ENCODE assay signal across 23 mouse cellular contexts in genomic region chr11:107465969-107466368, GRCm38 (mm10). TPM values are rescaled to one million over a fixed set of nuclear protein-coding genes. Genes with fewer than 3 reads are reported as not detected.
DNase-seq lines count a peak whose midpoint lies in the region; ATAC-seq and TF ChIP-seq lines count a peak whose summit lies in the region.
"Had no signal": no experiment of that assay in that cellular context is flagged by ENCODE, and none has a peak within 500 bp of the region (broad histone marks: within the 10 kb centered on the region; RNA-seq: fewer than 3 reads in every experiment).

No protein-coding gene starts in this region.

- no peaks in the 10 kb centered on the region for H3K27me3 ChIP-seq in heart, adult 2 months (ENCODE audit: control insufficient read depth, insufficient read depth, low read length)
- no peaks in the 10 kb centered on the region for H3K27me3 ChIP-seq in kidney, embryonic 14.5 days (ENCODE audit: control insufficient read depth, insufficient read depth, low read length)
- H3K27me3 ChIP-seq in liver, postnatal 0 days (ENCODE audit: insufficient read depth, low read length): no peaks in the 10 kb centered on the region
- H3K27me3 ChIP-seq: embryonic facial prominence, embryonic 15.5 days; forebrain, embryonic 15.5 days; midbrain, embryonic 15.5 days; neural tube, embryonic 12.5 days had no signal

- H3K9me3 ChIP-seq in kidney, embryonic 14.5 days (ENCODE audit: control insufficient read depth, low read length): no peaks in the 10 kb centered on the region
- H3K9me3 ChIP-seq in liver, postnatal 0 days (ENCODE audit: low read length): no peaks in the 10 kb centered on the region
- H3K9me3 ChIP-seq: embryonic facial prominence, embryonic 15.5 days; forebrain, embryonic 15.5 days; midbrain, embryonic 15.5 days; neural tube, embryonic 12.5 days had no signal

- no peak overlapping the region for H3K4me2 ChIP-seq in kidney, embryonic 14.5 days (replicated peaks; ENCODE audit: low read depth, low read length)
- peak overlapping the region; percentile 46 for H3K4me2 ChIP-seq in liver, postnatal 0 days (ENCODE audit: low read depth, low read length)
- H3K4me2 ChIP-seq: embryonic facial prominence, embryonic 15.5 days; forebrain, embryonic 15.5 days; hindbrain, embryonic 14.5 days; midbrain, embryonic 15.5 days; neural tube, embryonic 12.5 days had no signal

- TF ChIP-seq POLR2A in heart, adult 2 months (IDR thresholded peaks at IDR 0.05; ENCODE audit: insufficient read depth, low read depth, low read length): no peak

- peaks cover 6% of the 10 kb centered on the region for H3K79me2 ChIP-seq in heart, adult 2 months (replicated peaks; ENCODE audit: control insufficient read depth, insufficient read depth, low read length)

- H3K9ac ChIP-seq in heart, adult 2 months (ENCODE audit: low read depth, low read length): no peak overlapping the region
- no peak overlapping the region for H3K9ac ChIP-seq in kidney, embryonic 14.5 days (ENCODE audit: low read depth, low read length)
- H3K9ac ChIP-seq in liver, postnatal 0 days (replicated peaks): no peak overlapping the region; the same call in 1 of the 2 replicates
- H3K9ac ChIP-seq: embryonic facial prominence, embryonic 15.5 days; forebrain, embryonic 15.5 days; hindbrain, embryonic 14.5 days; midbrain, embryonic 15.5 days; neural tube, embryonic 12.5 days had no signal

- DNase-seq in heart, adult 2 months: no peak
- DNase-seq in heart, postnatal 10 days: no peak
- DNase-seq in kidney, postnatal 25 days: peak; percentile 21 to 39
- no peak for DNase-seq in liver, postnatal 0 days
- no peak for DNase-seq in spleen, postnatal 14 days (ENCODE audit: low spot score in 2 of 2)
- DNase-seq: adrenal gland, postnatal 14 days; cerebellum, adult 8-10 months; gastrocnemius, postnatal 14 days; heart, adult 18-20 months; heart, postnatal 36 days; layer of hippocampus, adult 9-11 months; right cerebral cortex, postnatal 25 days; spleen, adult 18-20 months; thymus, postnatal 14 days had no signal

- TF ChIP-seq EP300 in heart, adult 2 months (IDR thresholded peaks at IDR 0.05; ENCODE audit: insufficient read depth, low read depth, low read length): no peak
- no peak for TF ChIP-seq EP300 in liver, postnatal 0 days (IDR thresholded peaks at IDR 0.05; ENCODE audit: low read depth)

- H3K36me3 ChIP-seq in heart, adult 2 months (ENCODE audit: control insufficient read depth, insufficient read depth, low read length): peaks cover 1% of the 10 kb centered on the region; the same call in 1 of the 2 replicates
- no peaks in the 10 kb centered on the region for H3K36me3 ChIP-seq in kidney, embryonic 14.5 days (ENCODE audit: control insufficient read depth, insufficient read depth, low read length)
- H3K36me3 ChIP-seq in liver, postnatal 0 days (replicated peaks; ENCODE audit: insufficient read depth, low read length): no peaks in the 10 kb centered on the region
- H3K36me3 ChIP-seq: embryonic facial prominence, embryonic 15.5 days; midbrain, embryonic 15.5 days; neural tube, embryonic 12.5 days had no signal

- H3K4me1 ChIP-seq in heart, adult 2 months (ENCODE audit: control insufficient read depth, insufficient read depth, low read length): peaks cover 10% of the 10 kb centered on the region
- H3K4me1 ChIP-seq in kidney, embryonic 14.5 days (ENCODE audit: control insufficient read depth, insufficient read depth, low read length): peaks cover 7% of the 10 kb centered on the region
- H3K4me1 ChIP-seq in brown adipose tissue, adult 24 weeks (ENCODE audit: control insufficient read depth, insufficient read depth, insufficient read length, low read length): peaks cover 22% of the 10 kb centered on the region
- peaks cover 28% of the 10 kb centered on the region for H3K4me1 ChIP-seq in liver, postnatal 0 days (ENCODE audit: insufficient read depth)

- WGBS in heart, adult 2 months: 13% methylated on average over 1 of the region's 1 CpGs
- 60% methylated on average over 1 of the region's 1 CpGs for WGBS in kidney, embryonic 14.5 days
- WGBS in liver, postnatal 0 days (ENCODE audit: insufficient replicate concordance): 20% methylated on average over 1 of the region's 1 CpGs

- no peak for TF ChIP-seq CTCF in heart, adult 2 months (IDR thresholded peaks at IDR 0.05)
- TF ChIP-seq CTCF in liver, postnatal 0 days (IDR thresholded peaks at IDR 0.05; ENCODE audit: low read depth): no peak

- intact Hi-C loops in heart, adult 2 months (cut with DNase I): no loop called here
- intact Hi-C loops in heart, postnatal 10 days (cut with DNase I): loop anchor here (5.0 kb wide), 2 partner anchors 129 to 149 kb away; no protein-coding TSS in a partner anchor

- ATAC-seq in kidney, embryonic 14.5 days (ENCODE audit: low FRiP score, low TSS enrichment): no peak
- no peak for ATAC-seq in liver, postnatal 0 days
- ATAC-seq: activated CD4-positive, CD25-positive, alpha-beta regulatory T cell, adult 4 months; forebrain, embryonic 15.5 days; midbrain, embryonic 15.5 days had no signal

- H3K27ac ChIP-seq in heart, adult 2 months: peak overlapping the region; percentile 31; the same call in 1 of the 2 replicates
- H3K27ac ChIP-seq in kidney, embryonic 14.5 days (ENCODE audit: low read depth, low read length): no peak overlapping the region
- H3K27ac ChIP-seq in brown adipose tissue, adult 24 weeks (replicated peaks; ENCODE audit: low read depth, low read length): 0 out of 2 replicates have a peak overlapping the region, but pooled peaks have one; percentile 36
- peak overlapping the region; percentile 73 for H3K27ac ChIP-seq in liver, postnatal 0 days (ENCODE audit: low read depth)
- H3K27ac ChIP-seq: embryonic facial prominence, embryonic 15.5 days; forebrain, embryonic 15.5 days; hindbrain, embryonic 14.5 days; macrophage; midbrain, embryonic 15.5 days; neural tube, embryonic 12.5 days had no signal

- no peak overlapping the region for H3K4me3 ChIP-seq in heart, adult 2 months
- no peak overlapping the region for H3K4me3 ChIP-seq in kidney, embryonic 14.5 days (ENCODE audit: low read length)
- no peak overlapping the region for H3K4me3 ChIP-seq in brown adipose tissue, adult 24 weeks (ENCODE audit: insufficient read depth, low read depth, low read length)
- H3K4me3 ChIP-seq in liver, postnatal 0 days (ENCODE audit: low read depth, low read length): no peak overlapping the region
- H3K4me3 ChIP-seq: embryonic facial prominence, embryonic 15.5 days; forebrain, embryonic 15.5 days; midbrain, embryonic 15.5 days; neural tube, embryonic 12.5 days had no signal

RNA-seq across cellular contexts. Expression of gene Pitpnc1, which starts 4.5 kb away (rescaled TPM):
- total RNA-seq in heart, adult 2 months (2021): 10 to 100 TPM; 66.4 to 68.1 TPM
- 22.7 and 39.4 TPM in 2 replicates for polyA plus RNA-seq in heart, adult 2 months (2012; rRNA removed)
- total RNA-seq in heart, postnatal 10 days (2021): 10 to 100 TPM; 75.6 to 78.1 TPM
- 15.2 and 19.4 TPM in 2 replicates for polyA plus RNA-seq in kidney, embryonic 14.5 days (2014; fragmentation: Nextera tagmentation; extraction: Ambion mirVana)
- 13.8 and 23.1 TPM in 2 replicates for polyA plus RNA-seq in brown adipose tissue, adult 24 weeks (2012; ENCODE audit: insufficient read depth, insufficient read length, missing spikeins)
- 6.8 and 9.1 TPM in 2 replicates for polyA plus RNA-seq in liver, postnatal 0 days (2015; fragmentation: Nextera tagmentation; extraction: Ambion mirVana)

RNA-seq across cellular contexts. Expression of gene Psmd12, which starts 13.3 kb away (rescaled TPM):
- 10 to 100 TPM; 78.3 to 92.2 TPM for total RNA-seq in heart, adult 2 months (2021)
- polyA plus RNA-seq in heart, adult 2 months (2012; rRNA removed): 22.6 and 42.4 TPM in 2 replicates
- 10 to 100 TPM; 91.0 to 91.5 TPM for total RNA-seq in heart, postnatal 10 days (2021)
- polyA plus RNA-seq in kidney, embryonic 14.5 days (2014; fragmentation: Nextera tagmentation; extraction: Ambion mirVana): 170 and 201 TPM in 2 replicates
- polyA plus RNA-seq in brown adipose tissue, adult 24 weeks (2012; ENCODE audit: insufficient read depth, insufficient read length, missing spikeins): 105 and 113 TPM in 2 replicates
- 78.8 and 79.6 TPM in 2 replicates for polyA plus RNA-seq in liver, postnatal 0 days (2015; fragmentation: Nextera tagmentation; extraction: Ambion mirVana)

Comparison
In these comparisons a context has a peak if more than half of its experiments do, and no peak if none do; other contexts are left out.
1. DNase-seq: peak in kidney, postnatal 25 days (2 of 2); none in heart, adult 2 months (0 of 2), heart, postnatal 10 days (0 of 2), liver, postnatal 0 days (single experiment) and spleen, postnatal 14 days (0 of 2).